Mouse (Mus musculus) colon, adult 2 months (tissue): ENCODE results near the gene Fcgrt. TPM values are rescaled to one million over a fixed set of nuclear protein-coding genes. Genes with fewer than 3 reads are reported as not detected.

Experiments
- polyA plus RNA-seq: library from polyadenylated mRNA; depleted of rRNA; stranded (reverse); fragments of >200 nt; gene quantifications from 2 replicates; pipeline ENCODE4 v1.2.3, GENCODE M21; 2012; rRNA removed

Gene Fcgrt
- polyA plus RNA-seq = 83.0 and 96.0 TPM in 2 replicates

GRCm38 (mm10) chr7:45103652-45104180 is at the start of gene Fcgrt:
Gene Fcgrt (minus strand): TSS chr7:45103851.

GRCm38 (mm10) chr7:45135993-45136567 is 32.4 kb upstream of the Fcgrt start, which contains the start of the genes Gm45713 and Flt3l:
Gene Gm45713 (minus strand): TSS chr7:45136231.
Gene Flt3l (minus strand): TSS chr7:45136432.

GRCm38 (mm10) chr7:45128624-45129246 is 25.1 kb upstream of the Fcgrt start, which contains the start of gene Rpl13a:
Gene Rpl13a (minus strand): TSS chr7:45128761.

GRCm38 (mm10) chr7:45124224-45125143 is 20.8 kb upstream of the Fcgrt start, which contains the start of gene Rps11:
Gene Rps11 (minus strand): TSS chr7:45124439.

GRCm38 (mm10) chr7:45092048-45092447 is 11.6 kb downstream of the Fcgrt start, which contains the start of gene Rcn3:
Gene Rcn3 (minus strand): TSS chr7:45092221.

GRCm38 (mm10) chr7:45062239-45062835 is 41.3 kb downstream of the Fcgrt start, which contains the start of the genes Nosip and Prrg2:
Gene Nosip (plus strand): TSS chr7:45062429.
Gene Prrg2 (minus strand): TSS chr7:45062677.

GRCm38 (mm10) chr7:45052862-45053116 is 50.9 kb downstream of the Fcgrt start, which contains the start of gene Prr12:
Gene Prr12 (minus strand): TSS chr7:45052881.

Other genes with a start within 250 kb of the Fcgrt start
- 53.4 and 64.9 TPM in 2 replicates for gene Pnkp, start 246.7 kb downstream of the Fcgrt start, polyA plus RNA-seq
- 241 and 272 TPM in 2 replicates for gene Ptov1, start 234.1 kb downstream of the Fcgrt start, polyA plus RNA-seq
- 304 and 344 TPM in 2 replicates for gene Med25, start 211.1 kb downstream of the Fcgrt start, polyA plus RNA-seq
- gene Fuz, start 207.8 kb downstream of the Fcgrt start, polyA plus RNA-seq = 59.1 and 65.3 TPM in 2 replicates
- gene Ap2a1, start 174.4 kb downstream of the Fcgrt start, polyA plus RNA-seq = 94.2 and 104 TPM in 2 replicates
- not detected in 2 replicates for gene Tsks, start 160.6 kb downstream of the Fcgrt start, polyA plus RNA-seq
- gene Cpt1c, start 129.0 kb downstream of the Fcgrt start, polyA plus RNA-seq = 14.6 and 20.4 TPM in 2 replicates
- gene Prmt1, start 117.3 kb downstream of the Fcgrt start, polyA plus RNA-seq = 75.9 and 81.7 TPM in 2 replicates
- 114 and 134 TPM in 2 replicates for gene Irf3, start 106.2 kb downstream of the Fcgrt start, polyA plus RNA-seq
- 32.2 and 35.0 TPM in 2 replicates for gene Bcl2l12, start 105.1 kb downstream of the Fcgrt start, polyA plus RNA-seq
- gene Scaf1, start 87.5 kb downstream of the Fcgrt start, polyA plus RNA-seq = 82.6 and 102 TPM in 2 replicates
- gene Rras, start 85.9 kb downstream of the Fcgrt start, polyA plus RNA-seq = 123 and 160 TPM in 2 replicates
- gene Prr12, start 51.0 kb downstream of the Fcgrt start, polyA plus RNA-seq = 7.7 and 10.0 TPM in 2 replicates
- 98.1 and 100 TPM in 2 replicates for gene Nosip, start 41.4 kb downstream of the Fcgrt start, polyA plus RNA-seq
- 140 and 174 TPM in 2 replicates for gene Prrg2, start 41.2 kb downstream of the Fcgrt start, polyA plus RNA-seq
- gene Rcn3, start 11.6 kb downstream of the Fcgrt start, polyA plus RNA-seq = 118 and 163 TPM in 2 replicates
- 149 and 231 TPM in 2 replicates for gene Rps11, start 20.6 kb upstream of the Fcgrt start, polyA plus RNA-seq
- gene Rpl13a, start 24.9 kb upstream of the Fcgrt start, polyA plus RNA-seq = 1,458 and 1,702 TPM in 2 replicates
- 0.47 and 0.50 TPM in 2 replicates for gene Gm45713, start 32.4 kb upstream of the Fcgrt start, polyA plus RNA-seq
- 43.2 and 54.5 TPM in 2 replicates for gene Flt3l, start 32.6 kb upstream of the Fcgrt start, polyA plus RNA-seq
- 54.6 and 63.2 TPM in 2 replicates for gene Pih1d1, start 50.5 kb upstream of the Fcgrt start, polyA plus RNA-seq
- 107 and 124 TPM in 2 replicates for gene Aldh16a1, start 50.7 kb upstream of the Fcgrt start, polyA plus RNA-seq
- 0.09 and 0.20 TPM in 2 replicates for gene Slc17a7, start 60.1 kb upstream of the Fcgrt start, polyA plus RNA-seq
- not detected in 2 replicates for gene Gfy, start 75.7 kb upstream of the Fcgrt start, polyA plus RNA-seq
- not detected in 2 replicates for gene Pth2, start 77.1 kb upstream of the Fcgrt start, polyA plus RNA-seq
- 0.05 TPM in 1 of 2 replicates, not detected in the other for gene Ccdc155, start 101.0 kb upstream of the Fcgrt start, polyA plus RNA-seq
- gene Dkkl1, start 108.3 kb upstream of the Fcgrt start, polyA plus RNA-seq = 1.3 and 2.3 TPM in 2 replicates
- gene Tead2, start 111.9 kb upstream of the Fcgrt start, polyA plus RNA-seq = 10.7 and 13.9 TPM in 2 replicates
- 34.3 and 38.4 TPM in 2 replicates for gene Cd37, start 135.3 kb upstream of the Fcgrt start, polyA plus RNA-seq
- not detected in 2 replicates for gene Slc6a16, start 137.2 kb upstream of the Fcgrt start, polyA plus RNA-seq
- gene Slc6a21, start 173.7 kb upstream of the Fcgrt start, polyA plus RNA-seq = not detected in 2 replicates
- 204 and 260 TPM in 2 replicates for gene Trpm4, start 229.9 kb upstream of the Fcgrt start, polyA plus RNA-seq
- gene Hrc, start 231.4 kb upstream of the Fcgrt start, polyA plus RNA-seq = 0.21 and 0.75 TPM in 2 replicates